Mouse (Mus musculus) spleen, adult 2 months (tissue): ENCODE results near the gene Slfn9.

ENCODE experiments used
- CTCF ChIP-seq: fragments of 200-500 bp; IDR thresholded peaks from 2 replicates; pipeline ENCODE4 v1.5.1; 2011; ENCODE audit warnings: mild to moderate bottlenecking, inconsistent platforms; ENCODE audit not compliant: insufficient read depth, insufficient read length, insufficient replicate concordance; ENCODE audit errors: extremely low read depth
- POLR2A ChIP-seq: fragments of 200-500 bp; IDR thresholded peaks from 2 replicates; pipeline ENCODE4 v1.6.1; 2011; ENCODE audit warnings: low read depth, low read length, inconsistent platforms

- TF ChIP-seq CTCF, result no peak
- no peak for TF ChIP-seq POLR2A
These were observed 39.6 kb downstream of the Slfn9 start for GRCm38 (mm10) chr11:82951865-82952611.
